Mouse (Mus musculus): ENCODE measurements at regions not wholly inside any gene's neighbourhood (a gene's known extent, or its start where the extent isn't known, plus 50 kb on each side); places are given as distances from the start of the nearest gene placed in this dataset.

- no peak for TF ChIP-seq ZNF384 (IDR thresholded peaks at IDR 0.05; ENCODE audit: low read depth, low read length)
- TF ChIP-seq CHD2 (IDR thresholded peaks at IDR 0.05; ENCODE audit: low read depth, low read length) = no peak
- TF ChIP-seq HCFC1 (IDR thresholded peaks at IDR 0.05; ENCODE audit: borderline replicate concordance, insufficient read depth, low read length) = no peak
- no peak for TF ChIP-seq MAFK (IDR thresholded peaks at IDR 0.05; ENCODE audit: insufficient read depth, low read depth, low read length)
- no peak for TF ChIP-seq ZC3H11A (IDR thresholded peaks at IDR 0.05; ENCODE audit: borderline replicate concordance, low read depth, low read length)
Measured at GRCm38 (mm10) chr17:4724031-4724430, 270.1 kb upstream of the Arid1b start.

Measured in ES-E14 (cell line).